Mouse (Mus musculus) lung, postnatal 0 days (tissue): ENCODE results near the gene Xlr5a. TPM values are rescaled to one million over a fixed set of nuclear protein-coding genes. Genes with fewer than 3 reads are reported as not detected.
"Not testable (repeated sequence)": the region's sequence is repeated elsewhere in the genome, so short reads cannot be mapped to it uniquely, and the experiment has no call there.

Source experiments
- ATAC-seq: fragments of 200-750 bp; cut with Nextera tagmentation; 2 replicates; pipeline ENCODE4 v1.8.0; 2017; ENCODE audit warnings: moderate library complexity
- DNase-seq: peaks from one replicate; pipeline ENCODE4 v3.0.0-alpha.2; 2016; ENCODE audit warnings: low spot score
- H3K27ac ChIP-seq: fragments of 300-500 bp; sonication (generic); 2 replicates; pipeline ENCODE4 v1.5.1; 2014; ENCODE audit warnings: antibody characterized with exemption, mild to moderate bottlenecking, low read length, mixed read lengths
- H3K27me3 ChIP-seq: fragments of 300-500 bp; sonication (generic); replicated peaks from 2 replicates; pipeline ENCODE4 v1.6.1; 2014; ENCODE audit warnings: low read length, mixed read lengths; ENCODE audit not compliant: insufficient read depth
- H3K36me3 ChIP-seq: fragments of 300-500 bp; sonication (generic); 2 replicates; pipeline ENCODE4 v1.6.1; 2014; ENCODE audit warnings: low read length, mixed read lengths; ENCODE audit not compliant: insufficient read depth
- H3K4me1 ChIP-seq: fragments of 300-500 bp; sonication (generic); 2 replicates; pipeline ENCODE4 v1.6.1; 2014; ENCODE audit warnings: antibody characterized with exemption, low read depth, low read length, mixed read lengths; ENCODE audit not compliant: insufficient read depth
- H3K4me2 ChIP-seq: fragments of 300-500 bp; sonication (generic); replicated peaks from 2 replicates; pipeline ENCODE4 v1.6.1; 2014; ENCODE audit warnings: low read depth, mild to moderate bottlenecking, low read length, moderate library complexity, mixed read lengths
- H3K4me3 ChIP-seq: fragments of 300-500 bp; sonication (generic); 2 replicates; pipeline ENCODE4 v1.5.1; 2014; ENCODE audit warnings: low read depth, low read length
- H3K9ac ChIP-seq: fragments of 300-500 bp; sonication (generic); replicated peaks from 2 replicates; pipeline ENCODE4 v1.6.1; 2014; ENCODE audit warnings: low read depth, mild to moderate bottlenecking
- H3K9me3 ChIP-seq: fragments of 300-500 bp; sonication (generic); 2 replicates; pipeline ENCODE4 v1.6.1; 2016; ENCODE audit warnings: low read length, mixed read lengths
- WGBS: fragments of 180-500 bp; shearing (Covaris S2); extraction: QIAGEN DNeasy Blood & Tissue Kit; methylation state at CpG from one replicate; pipeline ENCODE4 v1.1.7; 2014; 5-methylcytosine and 5-hydroxymethylcytosine counted together
- polyA plus RNA-seq: library from polyadenylated mRNA; unstranded; fragments of >200 nt; fragmentation: Nextera tagmentation; extraction: Ambion mirVana; gene quantifications from 2 replicates; pipeline ENCODE4 v1.2.1, GENCODE M21; 2015

Xlr5a gene
- polyA plus RNA-seq, 1 experiment from 2014 or later, result not detected

DNA sequence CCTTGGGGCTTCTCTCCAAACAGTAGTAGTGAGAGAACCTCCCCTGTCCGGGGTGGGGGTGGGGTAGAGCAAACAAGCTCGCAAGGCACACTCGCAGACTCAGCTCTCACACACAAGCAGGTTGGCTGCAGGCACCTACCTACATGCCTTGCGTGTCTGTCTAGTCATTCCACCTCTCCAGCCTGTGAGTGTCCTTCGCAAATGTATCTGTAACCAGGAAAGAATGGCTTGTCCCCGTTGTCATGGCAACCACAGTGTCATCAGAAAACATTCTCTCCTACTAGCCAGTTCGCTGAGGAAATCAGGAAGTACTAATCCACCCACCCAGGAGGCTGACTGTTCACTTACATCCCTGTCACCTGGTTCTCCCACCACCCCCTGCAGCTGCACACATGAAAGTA is 149.6 kb downstream of the Xlr5a start:
- not testable (repeated sequence) for DNase-seq, H3K4me3 ChIP-seq, H3K9ac ChIP-seq, H3K4me2 ChIP-seq, H3K27ac ChIP-seq, H3K9me3 ChIP-seq, H3K27me3 ChIP-seq, H3K36me3 ChIP-seq, H3K4me1 ChIP-seq
- no CpG with 5 or more reads among the region's 7 CpGs for WGBS
- ATAC-seq, result peak; percentile 85

DNA sequence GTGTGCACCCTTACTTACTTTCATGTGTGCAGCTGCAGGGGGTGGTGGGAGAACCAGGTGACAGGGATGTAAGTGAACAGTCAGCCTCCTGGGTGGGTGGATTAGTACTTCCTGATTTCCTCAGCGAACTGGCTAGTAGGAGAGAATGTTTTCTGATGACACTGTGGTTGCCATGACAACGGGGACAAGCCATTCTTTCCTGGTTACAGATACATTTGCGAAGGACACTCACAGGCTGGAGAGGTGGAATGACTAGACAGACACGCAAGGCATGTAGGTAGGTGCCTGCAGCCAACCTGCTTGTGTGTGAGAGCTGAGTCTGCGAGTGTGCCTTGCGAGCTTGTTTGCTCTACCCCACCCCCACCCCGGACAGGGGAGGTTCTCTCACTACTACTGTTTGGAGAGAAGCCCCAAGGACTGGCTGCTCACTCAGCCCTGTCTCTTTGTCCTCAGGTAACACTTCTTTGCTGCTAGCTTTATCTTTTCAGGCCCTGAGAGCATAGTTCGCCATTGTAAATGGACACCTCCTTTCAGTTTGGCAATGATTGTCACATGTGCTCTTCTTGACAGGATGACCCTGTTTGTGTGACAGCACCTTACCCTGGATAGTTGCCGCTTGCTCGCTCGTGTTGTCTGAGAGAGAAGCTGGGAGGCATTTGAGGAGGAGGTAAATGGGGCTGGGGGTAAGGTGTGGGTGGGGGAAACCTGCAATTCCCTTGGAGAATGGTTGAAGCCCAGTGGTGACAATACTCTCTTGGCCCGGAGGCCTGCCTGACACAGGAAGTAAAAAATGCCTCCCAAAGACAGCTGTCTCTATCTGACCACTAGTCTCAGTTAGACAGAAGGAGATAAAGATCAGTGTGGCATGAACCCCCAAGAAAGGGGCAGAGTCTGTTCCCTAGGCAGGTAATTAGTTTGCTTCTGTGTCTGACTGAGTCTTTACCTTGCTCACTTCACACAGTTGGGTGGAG is 169.6 kb downstream of the Xlr5a start:
- not testable (repeated sequence) for H3K36me3 ChIP-seq, H3K4me1 ChIP-seq, H3K4me3 ChIP-seq, H3K9ac ChIP-seq, H3K4me2 ChIP-seq, H3K27me3 ChIP-seq, H3K27ac ChIP-seq, DNase-seq, H3K9me3 ChIP-seq
- WGBS, result no CpG with 5 or more reads among the region's 12 CpGs
- ATAC-seq, result peak; percentile 85

GRCm38 (mm10) chrX:73116747-73117146 is 176.0 kb downstream of the Xlr5a start, which contains the start of gene Gm14685:
Gene Gm14685, plus strand, starts transcription at chrX:73117047.
- H3K36me3 ChIP-seq, DNase-seq, H3K9me3 ChIP-seq, H3K4me1 ChIP-seq, H3K9ac ChIP-seq, H3K4me2 ChIP-seq, ATAC-seq, H3K27ac ChIP-seq, H3K27me3 ChIP-seq, H3K4me3 ChIP-seq: not testable (repeated sequence)
- no CpG with 5 or more reads among the region's 7 CpGs for WGBS

- not testable (repeated sequence) for H3K36me3 ChIP-seq, H3K9me3 ChIP-seq, H3K27ac ChIP-seq, H3K27me3 ChIP-seq, ATAC-seq, H3K4me1 ChIP-seq, H3K9ac ChIP-seq, H3K4me3 ChIP-seq, DNase-seq, H3K4me2 ChIP-seq
- 58% methylated on average over 8 of the region's 13 CpGs for whole genome bisulfite sequencing
These were observed 195.8 kb downstream of the Xlr5a start, which contains the start of gene Xlr3a for GRCm38 (mm10) chrX:73096941-73097508. Gene Xlr3a, minus strand, starts transcription at chrX:73097095.

GRCm38 (mm10) chrX:73082267-73083055 is 210.3 kb downstream of the Xlr5a start, which contains the start of gene Xlr4a:
Gene Xlr4a, minus strand, starts transcription at chrX:73082478.
- not testable (repeated sequence) for H3K27ac ChIP-seq, ATAC-seq, H3K27me3 ChIP-seq, H3K4me1 ChIP-seq, DNase-seq, H3K4me2 ChIP-seq, H3K9ac ChIP-seq, H3K4me3 ChIP-seq, H3K36me3 ChIP-seq, H3K9me3 ChIP-seq
- WGBS, result 72% methylated on average over 19 of the region's 19 CpGs

DNA sequence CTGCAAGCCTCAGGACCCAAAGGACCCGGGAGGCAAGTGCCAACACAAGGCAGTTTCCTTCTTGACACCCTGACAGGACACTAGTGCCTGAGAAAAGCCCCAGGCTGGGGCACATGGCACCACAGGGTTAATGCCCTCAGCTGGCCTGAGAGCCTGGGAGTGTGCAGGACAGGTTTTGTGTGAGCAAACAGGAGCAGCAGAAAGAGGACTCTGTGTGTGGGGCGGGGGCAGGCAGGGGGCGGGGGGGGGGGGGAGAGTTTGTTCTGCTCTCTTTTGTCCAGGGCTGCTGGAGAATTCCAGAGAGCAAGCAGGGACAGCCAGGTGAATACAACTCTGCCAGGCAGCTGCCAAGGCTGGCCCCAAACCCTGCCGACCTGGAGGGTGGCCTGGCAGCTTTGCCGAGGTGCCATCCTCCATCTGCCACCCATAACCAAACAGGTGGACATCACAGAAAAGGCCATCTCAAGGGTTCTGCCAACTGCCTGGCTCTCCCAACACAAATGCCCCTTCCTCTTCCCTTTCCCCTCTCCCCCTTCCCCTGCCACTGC is 225.9 kb downstream of the Xlr5a start:
- not testable (repeated sequence) for H3K9me3 ChIP-seq, H3K9ac ChIP-seq, H3K27ac ChIP-seq, H3K4me1 ChIP-seq, H3K27me3 ChIP-seq, H3K36me3 ChIP-seq, H3K4me2 ChIP-seq, DNase-seq, H3K4me3 ChIP-seq
- WGBS, result no CpG with 5 or more reads among the region's 5 CpGs
- peak; percentile 70 for ATAC-seq
